Comparison of ENCODE assay signal across 37 mouse cellular contexts in the genomic region with DNA sequence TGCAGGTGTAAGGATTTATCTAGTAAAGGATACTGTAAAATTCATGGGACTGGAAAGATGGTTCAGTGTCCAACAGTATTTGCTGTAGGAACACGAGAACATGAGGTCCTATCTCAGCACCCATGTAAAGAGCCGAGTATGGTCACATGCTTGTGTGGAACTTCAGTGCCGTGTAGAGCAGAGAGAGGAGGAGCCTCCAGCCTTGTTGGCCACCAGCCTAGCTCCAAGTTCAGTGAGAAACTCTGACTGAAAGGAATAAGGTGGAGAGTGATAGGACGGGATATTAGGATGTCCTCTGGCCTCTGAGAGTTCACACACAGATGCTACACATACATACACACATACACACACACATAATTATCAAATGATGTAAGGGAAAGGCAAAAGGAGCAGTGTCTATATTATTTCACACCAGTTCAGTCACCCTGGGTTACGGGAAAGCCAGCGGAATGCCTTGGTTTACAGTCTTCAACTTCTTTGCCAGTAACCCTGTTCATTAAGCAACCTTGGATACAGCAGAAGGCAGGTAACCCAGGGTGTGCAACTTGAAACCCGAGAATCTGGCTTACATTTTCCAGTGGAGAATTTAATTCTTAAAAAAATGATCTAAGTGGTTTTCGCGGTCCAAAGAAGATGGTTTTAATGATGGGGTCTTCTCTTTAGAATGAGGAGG. TPM values are rescaled to one million over a fixed set of nuclear protein-coding genes. Genes with fewer than 3 reads are reported as not detected.
A peak's percentile ranks its signal among the peaks of the same experiment; 100 is the strongest.
DNase-seq lines count a peak whose midpoint lies in the region; ATAC-seq lines count a peak whose summit lies in the region.
"Had no signal": no experiment of that assay in that cellular context is flagged by ENCODE, and none has a peak within 500 bp of the region (broad histone marks: within the 10 kb centered on the region; RNA-seq: fewer than 3 reads in every experiment).

No protein-coding gene starts in this region.

- no peak overlapping the region for H3K4me3 ChIP-seq in forebrain, embryonic 12.5 days (replicated peaks)
- H3K4me3 ChIP-seq in forebrain, embryonic 15.5 days: no peak overlapping the region
- H3K4me3 ChIP-seq in embryonic facial prominence, embryonic 15.5 days (replicated peaks): no peak overlapping the region
- no peak overlapping the region for H3K4me3 ChIP-seq in limb, embryonic 13.5 days
- H3K4me3 ChIP-seq: erythroblast, embryonic 14.5 days; forebrain, embryonic 13.5 days; heart, embryonic 12.5 days; hindbrain, embryonic 13.5 days; kidney, embryonic 15.5 days; liver, embryonic 15.5 days; midbrain, embryonic 10.5 days; myocyte; neural tube, embryonic 12.5 days had no signal

- no peak overlapping the region for H3K4me2 ChIP-seq in forebrain, embryonic 12.5 days
- H3K4me2 ChIP-seq in forebrain, embryonic 15.5 days (replicated peaks): no peak overlapping the region
- no peak overlapping the region for H3K4me2 ChIP-seq in embryonic facial prominence, embryonic 15.5 days (replicated peaks)
- H3K4me2 ChIP-seq in limb, embryonic 13.5 days (replicated peaks): 0 out of 2 replicates have a peak overlapping the region, but pooled peaks have one; percentile 9
- H3K4me2 ChIP-seq: forebrain, embryonic 13.5 days; heart, embryonic 12.5 days; hindbrain, embryonic 13.5 days; kidney, embryonic 15.5 days; liver, embryonic 15.5 days; lung, embryonic 14.5 days; neural tube, embryonic 12.5 days had no signal

- WGBS in forebrain, embryonic 12.5 days: 86% methylated on average over 9 of the region's 9 CpGs
- WGBS in forebrain, embryonic 15.5 days: 84% methylated on average over 9 of the region's 9 CpGs
- 49% methylated on average over 9 of the region's 9 CpGs for WGBS in embryonic facial prominence, embryonic 15.5 days
- WGBS in limb, embryonic 13.5 days: 44% methylated on average over 9 of the region's 9 CpGs

- DNase-seq in NIH3T3 (ENCODE audit: low read depth): peak; percentile 41
- DNase-seq in gastrocnemius, postnatal 10 days: no peak
- DNase-seq in urinary bladder, postnatal 10 days (ENCODE audit: low spot score): no peak
- DNase-seq: adrenal gland, postnatal 36 days; cerebellum, adult 18-20 months; cerebellum, postnatal 10 days; gastrocnemius, postnatal 25 days; heart, adult 18-20 months; heart, postnatal 4 days; liver; lung, embryonic 14.5 days; right cerebral cortex, adult 18-20 months; thymus, postnatal 4 days had no signal

- no peaks in the 10 kb centered on the region for H3K4me1 ChIP-seq in forebrain, embryonic 12.5 days
- H3K4me1 ChIP-seq in forebrain, embryonic 15.5 days: peaks cover 3% of the 10 kb centered on the region; the same call in 1 of the 2 replicates
- peaks cover 48% of the 10 kb centered on the region for H3K4me1 ChIP-seq in embryonic facial prominence, embryonic 15.5 days
- H3K4me1 ChIP-seq in limb, embryonic 13.5 days: peaks cover 79% of the 10 kb centered on the region

- no peaks in the 10 kb centered on the region for H3K27me3 ChIP-seq in forebrain, embryonic 12.5 days
- H3K27me3 ChIP-seq in forebrain, embryonic 15.5 days: no peaks in the 10 kb centered on the region
- no peaks in the 10 kb centered on the region for H3K27me3 ChIP-seq in embryonic facial prominence, embryonic 15.5 days
- no peaks in the 10 kb centered on the region for H3K27me3 ChIP-seq in limb, embryonic 13.5 days
- H3K27me3 ChIP-seq: forebrain, embryonic 13.5 days; heart, embryonic 12.5 days; hindbrain, embryonic 13.5 days; kidney, embryonic 15.5 days; liver, embryonic 15.5 days; neural tube, embryonic 12.5 days had no signal

- H3K9ac ChIP-seq in forebrain, embryonic 12.5 days: no peak overlapping the region
- no peak overlapping the region for H3K9ac ChIP-seq in forebrain, embryonic 15.5 days (replicated peaks)
- H3K9ac ChIP-seq in embryonic facial prominence, embryonic 15.5 days: no peak overlapping the region
- H3K9ac ChIP-seq in limb, embryonic 13.5 days: no peak overlapping the region
- H3K9ac ChIP-seq: forebrain, embryonic 13.5 days; heart, embryonic 12.5 days; hindbrain, embryonic 13.5 days; kidney, embryonic 15.5 days; liver, embryonic 15.5 days; lung, embryonic 14.5 days; neural tube, embryonic 12.5 days had no signal

- H3K9me3 ChIP-seq in forebrain, embryonic 12.5 days: no peaks in the 10 kb centered on the region
- H3K9me3 ChIP-seq in forebrain, embryonic 15.5 days: no peaks in the 10 kb centered on the region
- no peaks in the 10 kb centered on the region for H3K9me3 ChIP-seq in embryonic facial prominence, embryonic 15.5 days (replicated peaks)
- H3K9me3 ChIP-seq in limb, embryonic 13.5 days: no peaks in the 10 kb centered on the region
- H3K9me3 ChIP-seq: forebrain, embryonic 13.5 days; heart, embryonic 12.5 days; hindbrain, embryonic 13.5 days; kidney, embryonic 15.5 days; liver, embryonic 15.5 days; midbrain, embryonic 10.5 days; neural tube, embryonic 12.5 days had no signal

- ATAC-seq in forebrain, embryonic 12.5 days (ENCODE audit: low FRiP score): no peak
- ATAC-seq in forebrain, embryonic 15.5 days (replicated peaks): no peak
- no peak for ATAC-seq in embryonic facial prominence, embryonic 15.5 days (ENCODE audit: insufficient number of reproducible peaks, low FRiP score, low TSS enrichment, low read depth)
- ATAC-seq in limb, embryonic 13.5 days (ENCODE audit: low FRiP score, low read depth): peak; percentile 33; the same call in 1 of the 2 replicates
- ATAC-seq: forebrain, embryonic 13.5 days; intestine, postnatal 0 days had no signal

- H3K36me3 ChIP-seq in forebrain, embryonic 12.5 days (replicated peaks): no peaks in the 10 kb centered on the region
- no peaks in the 10 kb centered on the region for H3K36me3 ChIP-seq in forebrain, embryonic 15.5 days
- H3K36me3 ChIP-seq in embryonic facial prominence, embryonic 15.5 days: no peaks in the 10 kb centered on the region
- H3K36me3 ChIP-seq in limb, embryonic 13.5 days: no peaks in the 10 kb centered on the region
- H3K36me3 ChIP-seq: heart, embryonic 12.5 days; hindbrain, embryonic 13.5 days; kidney, embryonic 15.5 days; liver, embryonic 15.5 days; midbrain, embryonic 10.5 days; neural tube, embryonic 12.5 days had no signal

- H3K27ac ChIP-seq in forebrain, embryonic 12.5 days: 0 out of 2 replicates have a peak overlapping the region, but pooled peaks have one; percentile 8
- H3K27ac ChIP-seq in forebrain, embryonic 15.5 days (replicated peaks): no peak overlapping the region
- peak overlapping the region; percentile 80 for H3K27ac ChIP-seq in embryonic facial prominence, embryonic 15.5 days (replicated peaks)
- peak overlapping the region; percentile 92 for H3K27ac ChIP-seq in limb, embryonic 13.5 days
- H3K27ac ChIP-seq: forebrain, embryonic 13.5 days; hindbrain, embryonic 13.5 days; kidney, embryonic 15.5 days; liver, embryonic 15.5 days; midbrain, embryonic 10.5 days; neural tube, embryonic 12.5 days had no signal

RNA-seq across cellular contexts. Expression of a gene that starts 1.3 kb away (rescaled TPM):
- polyA plus RNA-seq in forebrain, embryonic 12.5 days (2016; fragmentation: Nextera tagmentation; extraction: Ambion mirVana): not detected in 2 replicates
- polyA plus RNA-seq in forebrain, embryonic 15.5 days (2015; fragmentation: Nextera tagmentation; extraction: Ambion mirVana): 0.17 TPM in 1 of 2 replicates, not detected in the other
- not detected in 2 replicates for polyA plus RNA-seq in embryonic facial prominence, embryonic 15.5 days (2015; fragmentation: Nextera tagmentation; extraction: Ambion mirVana)
- polyA plus RNA-seq in limb, embryonic 13.5 days (2015; fragmentation: Nextera tagmentation; extraction: Ambion mirVana): 0.26 TPM in 1 of 2 replicates, not detected in the other
- not detected for total RNA-seq in gastrocnemius, postnatal 10 days (2021)
- total RNA-seq: adrenal gland, postnatal 36 days; common myeloid progenitor, adult 5-6 weeks; gastrocnemius, postnatal 25 days; heart, adult 18-20 months; heart, postnatal 4 days; layer of hippocampus, adult 8-10 months; layer of hippocampus, postnatal 25 days; megakaryocyte progenitor cell, adult 5-6 weeks; MEL; midbrain, postnatal 0 days had no signal
- polyA plus RNA-seq: brain, embryonic 14.5 days; erythroblast, embryonic 14.5 days; forebrain, embryonic 13.5 days; heart, embryonic 12.5 days; heart, postnatal 0 days; hindbrain, embryonic 13.5 days; intestine, postnatal 0 days; kidney, embryonic 15.5 days; liver, embryonic 15.5 days; lung, embryonic 14.5 days; midbrain, embryonic 10.5 days; myocyte; neural tube, embryonic 12.5 days; spleen, adult 2 months; stomach, embryonic 14.5 days had no signal

RNA-seq across cellular contexts. Expression of a gene that starts 11.8 kb away (rescaled TPM):
- 29.1 and 29.4 TPM in 2 replicates for polyA plus RNA-seq in forebrain, embryonic 12.5 days (2016; fragmentation: Nextera tagmentation; extraction: Ambion mirVana)
- polyA plus RNA-seq in forebrain, embryonic 15.5 days (2015; fragmentation: Nextera tagmentation; extraction: Ambion mirVana): 32.7 and 33.3 TPM in 2 replicates
- 42.4 and 49.7 TPM in 2 replicates for polyA plus RNA-seq in embryonic facial prominence, embryonic 15.5 days (2015; fragmentation: Nextera tagmentation; extraction: Ambion mirVana)
- polyA plus RNA-seq in limb, embryonic 13.5 days (2015; fragmentation: Nextera tagmentation; extraction: Ambion mirVana): 53.9 and 57.3 TPM in 2 replicates
- 10 to 100 TPM; 15.9 to 19.5 TPM for total RNA-seq in gastrocnemius, postnatal 10 days (2021)
